Comparison of ENCODE assay signal across 22 mouse cellular contexts in the genomic region with DNA sequence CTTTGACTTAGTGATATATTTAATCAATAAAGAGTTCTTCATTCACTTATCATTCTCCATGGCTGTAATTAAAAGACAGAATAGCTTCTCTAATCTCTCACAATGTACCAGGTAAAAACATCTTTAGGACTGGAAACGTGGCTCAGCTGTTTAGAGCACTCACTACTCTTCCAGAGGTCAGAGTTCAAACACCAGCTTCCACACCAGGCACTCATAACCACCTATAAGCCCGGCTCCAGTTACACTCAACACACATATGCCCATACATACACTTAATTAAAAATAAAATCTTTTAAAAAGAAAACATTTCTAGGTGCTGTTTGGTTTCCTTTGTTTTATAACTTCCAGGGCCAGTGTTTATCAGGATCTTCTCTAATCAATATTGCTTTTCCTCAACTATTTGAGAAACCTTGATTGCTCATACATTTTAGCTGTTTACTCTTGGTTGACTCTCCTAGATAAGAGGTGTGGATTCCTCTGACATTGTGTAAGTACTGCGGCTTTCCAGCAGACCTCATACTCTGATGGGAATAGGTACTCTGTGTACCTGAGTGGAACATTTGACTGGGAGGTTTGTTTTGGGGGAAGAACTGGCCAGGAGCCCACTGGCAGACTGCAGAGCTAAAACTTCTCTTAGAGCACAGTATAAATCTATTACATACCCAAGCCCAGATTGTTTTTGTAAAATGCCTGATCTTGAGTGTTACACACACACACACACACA.
"Had no signal": no experiment of that assay in that cellular context is flagged by ENCODE, and none has a peak within 500 bp of the region (broad histone marks: within the 10 kb centered on the region; RNA-seq: fewer than 3 reads in every experiment).

No protein-coding gene starts in this region.

- H3K27ac ChIP-seq: intestine, embryonic 15.5 days; kidney, embryonic 15.5 days; limb, embryonic 12.5 days; limb, embryonic 15.5 days; macrophage; midbrain, embryonic 12.5 days; midbrain, embryonic 15.5 days; neural tube, embryonic 12.5 days; neural tube, embryonic 15.5 days; stomach, embryonic 15.5 days had no signal

- H3K4me2 ChIP-seq: intestine, embryonic 15.5 days; kidney, embryonic 15.5 days; limb, embryonic 12.5 days; limb, embryonic 15.5 days; lung, embryonic 14.5 days; midbrain, embryonic 12.5 days; midbrain, embryonic 15.5 days; neural tube, embryonic 12.5 days; neural tube, embryonic 15.5 days; stomach, embryonic 15.5 days had no signal

- DNase-seq: kidney, adult 11 months; kidney, adult 8-10 months; kidney, postnatal 10 days; kidney, postnatal 36 days; left cerebral cortex, postnatal 4 days; lung, embryonic 14.5 days; right cerebral cortex, adult 18-20 months; right cerebral cortex, postnatal 25 days; spleen, adult 18-20 months; thymus, adult 18-20 months; thymus, postnatal 36 days had no signal

- ATAC-seq: hindbrain, embryonic 16.5 days; intestine, embryonic 15.5 days; midbrain, embryonic 15.5 days had no signal

- H3K27me3 ChIP-seq: intestine, embryonic 15.5 days; limb, embryonic 12.5 days; limb, embryonic 15.5 days; midbrain, embryonic 12.5 days; midbrain, embryonic 15.5 days; neural tube, embryonic 12.5 days; neural tube, embryonic 15.5 days; stomach, embryonic 15.5 days had no signal

- H3K36me3 ChIP-seq: intestine, embryonic 15.5 days; kidney, embryonic 15.5 days; limb, embryonic 12.5 days; limb, embryonic 15.5 days; midbrain, embryonic 12.5 days; midbrain, embryonic 15.5 days; neural tube, embryonic 12.5 days; neural tube, embryonic 15.5 days; stomach, embryonic 15.5 days had no signal

- H3K4me3 ChIP-seq: intestine, embryonic 15.5 days; kidney, embryonic 15.5 days; limb, embryonic 12.5 days; limb, embryonic 15.5 days; midbrain, embryonic 12.5 days; midbrain, embryonic 15.5 days; neural tube, embryonic 12.5 days; neural tube, embryonic 15.5 days; stomach, embryonic 15.5 days had no signal

- H3K4me1 ChIP-seq: intestine, embryonic 15.5 days; kidney, embryonic 15.5 days; limb, embryonic 12.5 days; limb, embryonic 15.5 days; midbrain, embryonic 12.5 days; midbrain, embryonic 15.5 days; neural tube, embryonic 12.5 days; neural tube, embryonic 15.5 days; stomach, embryonic 15.5 days had no signal

- H3K9me3 ChIP-seq: intestine, embryonic 15.5 days; kidney, embryonic 15.5 days; limb, embryonic 12.5 days; limb, embryonic 15.5 days; midbrain, embryonic 12.5 days; midbrain, embryonic 15.5 days; neural tube, embryonic 12.5 days; neural tube, embryonic 15.5 days; stomach, embryonic 15.5 days had no signal

- H3K9ac ChIP-seq: intestine, embryonic 15.5 days; kidney, embryonic 15.5 days; limb, embryonic 12.5 days; limb, embryonic 15.5 days; lung, embryonic 14.5 days; midbrain, embryonic 12.5 days; midbrain, embryonic 15.5 days; neural tube, embryonic 12.5 days; neural tube, embryonic 15.5 days; stomach, embryonic 15.5 days had no signal
